Mouse (Mus musculus) heart, adult 2 months (tissue): ENCODE measurements around the gene Luc7l. TPM values are rescaled to one million over a fixed set of nuclear protein-coding genes. Genes with fewer than 3 reads are reported as not detected.
A peak's percentile ranks its signal among the peaks of the same experiment; 100 is the strongest.

Experiments used
- DNase-seq, 2 experiments: peaks; one replicate each; pipeline ENCODE4 v3.0.0; 2021
- H3K27ac ChIP-seq: fragments of 200-600 bp; 2 replicates; pipeline ENCODE4 v1.8.1; 2022
- H3K27me3 ChIP-seq: fragments of 200-500 bp; 2 replicates; pipeline ENCODE4 v1.6.1; 2012; ENCODE audit warnings: mild to moderate bottlenecking, low read length, inconsistent platforms, mixed read lengths; ENCODE audit not compliant: control insufficient read depth, insufficient read depth
- H3K36me3 ChIP-seq: fragments of 200-500 bp; 2 replicates; pipeline ENCODE4 v1.6.1; 2012; ENCODE audit warnings: low read length, inconsistent platforms; ENCODE audit not compliant: control insufficient read depth, insufficient read depth
- H3K4me1 ChIP-seq: fragments of 200-500 bp; 2 replicates; pipeline ENCODE4 v1.6.1; 2011; ENCODE audit warnings: low read length; ENCODE audit not compliant: control insufficient read depth, insufficient read depth
- H3K4me3 ChIP-seq: fragments of 200-600 bp; 2 replicates; pipeline ENCODE4 v1.8.1; 2022
- H3K79me2 ChIP-seq: fragments of 200-500 bp; replicated peaks from 2 replicates; pipeline ENCODE4 v1.6.1; 2012; ENCODE audit warnings: mild to moderate bottlenecking, inconsistent platforms, low read length, moderate library complexity, mixed read lengths; ENCODE audit not compliant: control insufficient read depth, insufficient read depth
- H3K9ac ChIP-seq: fragments of 200-500 bp; 2 replicates; pipeline ENCODE4 v1.6.1; 2012; ENCODE audit warnings: low read depth, mild to moderate bottlenecking, control low read depth, inconsistent platforms, low read length, mixed read lengths
- CTCF ChIP-seq: fragments of 200-600 bp; IDR thresholded peaks from 2 replicates; pipeline ENCODE4 v1.8.1; 2022; ENCODE audit warnings: antibody characterized with exemption, mild to moderate bottlenecking, moderate library complexity
- EP300 ChIP-seq: fragments of 200-500 bp; IDR thresholded peaks from 2 replicates; pipeline ENCODE4 v1.6.1; 2011; ENCODE audit warnings: low read depth, low read length, control low read depth; ENCODE audit not compliant: insufficient read depth
- POLR2A ChIP-seq: fragments of 200-500 bp; IDR thresholded peaks from 2 replicates; pipeline ENCODE4 v1.6.1; 2011; ENCODE audit warnings: mild to moderate bottlenecking, low read depth, low read length, control low read depth; ENCODE audit not compliant: insufficient read depth
- WGBS: fragments of 180-500 bp; shearing (Covaris S2); methylation state at CpG from one replicate; pipeline ENCODE4 v1.1.7; 2018; 5-methylcytosine and 5-hydroxymethylcytosine counted together
- intact Hi-C: fragments of 180-260 bp; cut with DNase I; formaldehyde crosslinking; loops from one replicate; pipeline ENCODE4 v1.15.1; 2025
- polyA plus RNA-seq: library from polyadenylated mRNA; depleted of rRNA; stranded (reverse); fragments of >200 nt; gene quantifications from 2 replicates; pipeline ENCODE4 v1.2.3, GENCODE M21; 2012; rRNA removed
- total RNA-seq, 2 experiments: library from RNA; stranded (reverse); gene quantifications; 2 replicates each; pipeline ENCODE4 v1.2.3; 2021

Luc7l gene
- total and polyA plus RNA-seq, 3 experiments, result 13.2 to 16.3 (median 13.6) TPM

GRCm38 (mm10) chr17:26314291-26314690 lies 61.6 kb downstream of the Luc7l start:
- Histone ChIP-seq H3K27me3 (no peaks in the 10 kb centered on the region), H3K79me2 (no peaks in the 10 kb centered on the region), H3K4me1 (peaks cover 3% of the 10 kb centered on the region), H3K27ac (no peak overlapping the region), H3K36me3 (no peaks in the 10 kb centered on the region), H3K4me3 (no peak overlapping the region), H3K9ac (peak overlapping the region; percentile 29; the same call in 1 of the 2 replicates)
- no peak for TF ChIP-seq POLR2A
- peak; percentile 77 for TF ChIP-seq CTCF
- TF ChIP-seq EP300, result peak; percentile 80
- peak; percentile 74 to 80 for DNase-seq
- WGBS, result 9% methylated on average over 6 of the region's 6 CpGs
- intact Hi-C loops, result loop anchor here (1.0 to 5.0 kb wide), 4 partner anchors 57 to 328 kb away; no protein-coding TSS in a partner anchor

- Histone ChIP-seq H3K9ac (no peak overlapping the region), H3K79me2 (no peaks in the 10 kb centered on the region), H3K27me3 (no peaks in the 10 kb centered on the region), H3K36me3 (no peaks in the 10 kb centered on the region), H3K4me1 (peaks cover 3% of the 10 kb centered on the region), H3K4me3 (no peak overlapping the region), H3K27ac (no peak overlapping the region)
- peak; percentile 25 to 31 for DNase-seq
- no peak for TF ChIP-seq EP300
- no peak for TF ChIP-seq POLR2A
- TF ChIP-seq CTCF, result no peak
- WGBS, result 54% methylated on average over 10 of the region's 10 CpGs
- intact Hi-C loops, result loop anchor here (5.0 kb wide), 1 partner anchor 37 kb away; no protein-coding TSS in a partner anchor
Measured at GRCm38 (mm10) chr17:26315474-26315873, 62.8 kb downstream of the Luc7l start.

GRCm38 (mm10) chr17:26318441-26318840 lies 65.7 kb downstream of the Luc7l start:
- WGBS, result 97% methylated on average over 1 of the region's 1 CpGs
- H3K27me3 ChIP-seq, result no peaks in the 10 kb centered on the region
- H3K36me3 ChIP-seq, result no peaks in the 10 kb centered on the region
- H3K79me2 ChIP-seq, result no peaks in the 10 kb centered on the region
- no peak overlapping the region for H3K4me3 ChIP-seq
- no peak for DNase-seq
- no peak overlapping the region for H3K27ac ChIP-seq
- H3K9ac ChIP-seq, result no peak overlapping the region
- TF ChIP-seq EP300 (no peak), POLR2A (no peak), CTCF (no peak)
- intact Hi-C loops, result loop anchor here (5.0 kb wide), 1 partner anchor 34 kb away; no protein-coding TSS in a partner anchor
- peaks cover 3% of the 10 kb centered on the region for H3K4me1 ChIP-seq

Other genes with a start within 250 kb of the Luc7l start
- gene Rab11fip3, start 183.3 kb upstream of the Luc7l start, total RNA-seq, result 10 to 100 TPM; 29.7 to 30.5 TPM
- 29.3 and 33.1 TPM in 2 replicates for gene Rab11fip3, start 183.3 kb upstream of the Luc7l start, polyA plus RNA-seq
- 1 to 10 TPM; 9.2 to 9.5 TPM for gene Decr2, start 162.6 kb upstream of the Luc7l start, total RNA-seq
- gene Decr2, start 162.6 kb upstream of the Luc7l start, polyA plus RNA-seq, result 13.9 and 23.3 TPM in 2 replicates
- gene Nme4, start 157.3 kb upstream of the Luc7l start, total RNA-seq, result 1 to 10 TPM; 3.7 to 4.4 TPM
- gene Nme4, start 157.3 kb upstream of the Luc7l start, polyA plus RNA-seq, result 13.8 and 21.4 TPM in 2 replicates
- gene Tmem8, start 139.6 kb upstream of the Luc7l start, total RNA-seq, result 1 to 10 TPM; 3.8 to 5.3 TPM
- 10.5 and 11.6 TPM in 2 replicates for gene Tmem8, start 139.6 kb upstream of the Luc7l start, polyA plus RNA-seq
- gene Mrpl28, start 129.4 kb upstream of the Luc7l start, total RNA-seq, result 100 to 1,000 TPM; 131 to 154 TPM
- 131 and 156 TPM in 2 replicates for gene Mrpl28, start 129.4 kb upstream of the Luc7l start, polyA plus RNA-seq
- gene Axin1, start 114.2 kb upstream of the Luc7l start, total RNA-seq, result 10 to 100 TPM; 16.5 to 18.2 TPM
- 7.6 and 9.1 TPM in 2 replicates for gene Axin1, start 114.2 kb upstream of the Luc7l start, polyA plus RNA-seq
- not detected for gene Pdia2, start 53.8 kb upstream of the Luc7l start, total RNA-seq
- gene Pdia2, start 53.8 kb upstream of the Luc7l start, polyA plus RNA-seq, result not detected in 2 replicates
- under 1 TPM; 0.31 to 0.34 TPM for gene Rgs11, start 49.9 kb upstream of the Luc7l start, total RNA-seq
- 1.8 and 3.5 TPM in 2 replicates for gene Rgs11, start 49.9 kb upstream of the Luc7l start, polyA plus RNA-seq
- gene Arhgdig, start 45.1 kb upstream of the Luc7l start, total RNA-seq, result under 1 TPM; 0.36 to 0.47 TPM
- 1.00 and 1.5 TPM in 2 replicates for gene Arhgdig, start 45.1 kb upstream of the Luc7l start, polyA plus RNA-seq
- 100 to 1,000 TPM; 113 to 128 TPM for gene Fam234a, start 8.7 kb upstream of the Luc7l start, total RNA-seq
- 93.1 and 118 TPM in 2 replicates for gene Fam234a, start 8.7 kb upstream of the Luc7l start, polyA plus RNA-seq
- gene Neurl1b, start 161.9 kb downstream of the Luc7l start, total RNA-seq, result 1 to 10 TPM; 3.9 to 5.0 TPM
- 4.6 and 4.7 TPM in 2 replicates for gene Neurl1b, start 161.9 kb downstream of the Luc7l start, polyA plus RNA-seq